Mouse (Mus musculus) heart, postnatal 25 days (tissue): ENCODE measurements around the gene Nr6a1. TPM values are rescaled to one million over a fixed set of nuclear protein-coding genes. Genes with fewer than 3 reads are reported as not detected.

Source experiments
- DNase-seq: peaks from one replicate; pipeline ENCODE4 v3.0.0; 2022; ENCODE audit warnings: low spot score
- intact Hi-C: fragments of 180-260 bp; cut with DNase I; formaldehyde crosslinking; loops from one replicate; pipeline ENCODE4 v1.15.1; 2025
- total RNA-seq, 2 experiments: library from RNA; stranded (reverse); gene quantifications; 2 replicates each; pipeline ENCODE4 v1.2.3; 2021

The Nr6a1 gene
- total RNA-seq, 2 experiments from 2014 or later: 1.1 TPM

- DNase-seq: no peak
- intact Hi-C loops: no loop called here
Observed at GRCm38 (mm10) chr2:38730331-38730827, 197.1 kb downstream of the Nr6a1 start.

- DNase-seq: no peak
- intact Hi-C loops: no loop called here
Observed at GRCm38 (mm10) chr2:38725427-38725826, 202.1 kb downstream of the Nr6a1 start.

DNA sequence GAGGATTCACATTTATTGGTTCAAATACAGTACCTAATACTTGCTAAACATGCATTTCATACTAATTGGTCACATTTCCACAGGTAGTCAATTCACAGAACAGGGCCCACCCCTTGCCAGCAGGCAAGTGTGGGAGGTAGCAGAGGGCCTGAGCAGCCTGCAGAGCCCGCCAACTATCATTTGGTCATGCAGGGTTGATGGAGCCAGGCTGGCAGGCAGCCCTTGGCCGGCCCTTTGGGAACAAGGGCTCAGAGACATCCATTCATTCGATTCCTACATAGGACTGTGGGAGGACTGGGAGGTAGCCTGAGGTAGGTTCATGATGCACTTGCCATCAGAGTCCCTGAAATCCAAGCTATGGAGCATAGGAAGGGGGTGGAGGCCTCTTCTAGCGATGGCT is 204.1 kb downstream of the Nr6a1 start:
- DNase-seq: no peak
- intact Hi-C loops: no loop called here

GRCm38 (mm10) chr2:38722076-38722475 is 205.4 kb downstream of the Nr6a1 start:
- DNase-seq: no peak
- intact Hi-C loops: no loop called here

DNA sequence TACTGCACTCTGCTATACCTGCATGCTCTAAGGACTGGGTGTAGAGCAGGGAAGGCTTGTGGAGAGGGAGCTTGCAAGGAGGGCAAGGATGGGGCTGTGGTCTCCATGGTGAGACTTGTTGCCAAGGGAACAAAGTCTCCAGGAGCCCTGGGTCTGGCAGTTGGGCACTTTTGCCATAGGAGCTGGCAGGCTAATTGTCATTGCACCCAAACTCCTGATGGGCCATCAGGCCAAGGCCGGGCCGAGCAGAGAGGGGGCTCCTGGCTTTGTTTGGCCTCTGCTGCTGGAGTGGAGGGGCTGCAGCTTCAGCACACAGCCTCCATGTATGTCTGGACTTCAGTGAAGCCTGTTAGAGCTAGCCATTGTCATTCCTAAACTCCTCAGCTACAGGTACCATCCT is 206.8 kb downstream of the Nr6a1 start:
- DNase-seq: no peak
- intact Hi-C loops: no loop called here

GRCm38 (mm10) chr2:38719354-38719753 is 208.1 kb downstream of the Nr6a1 start:
- intact Hi-C loops: no loop called here
- no peak for DNase-seq

GRCm38 (mm10) chr2:38718676-38719075 is 208.8 kb downstream of the Nr6a1 start:
- DNase-seq: no peak
- intact Hi-C loops: no loop called here

- intact Hi-C loops: no loop called here
- no peak for DNase-seq
Observed at GRCm38 (mm10) chr2:38717436-38717835, 210.1 kb downstream of the Nr6a1 start.

DNA sequence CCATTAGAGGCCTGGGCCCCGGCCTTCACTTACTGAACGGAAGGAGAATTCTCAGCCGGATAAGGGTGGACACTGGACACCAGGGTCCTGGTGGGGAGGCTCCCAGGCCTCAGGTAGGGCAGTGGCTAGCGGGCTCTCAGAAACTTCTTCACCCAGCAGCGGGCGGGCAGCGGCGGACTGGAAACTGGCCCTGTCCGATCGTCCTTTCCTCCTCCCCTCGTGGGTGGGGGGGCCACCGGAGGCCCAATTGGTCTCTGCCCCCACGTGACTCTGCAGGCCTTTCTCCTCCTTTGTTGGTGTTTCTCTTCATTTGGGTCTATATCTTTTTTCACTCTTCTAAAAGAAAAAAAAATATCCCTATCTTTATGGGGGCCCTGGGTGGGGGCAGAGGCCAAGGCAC is 213.2 kb downstream of the Nr6a1 start, which contains the start of gene Nr5a1:
Gene Nr5a1, minus strand, starts transcription at position 219 of the 400 bp plus-strand sequence.
- intact Hi-C loops: no loop called here
- no peak for DNase-seq

DNA sequence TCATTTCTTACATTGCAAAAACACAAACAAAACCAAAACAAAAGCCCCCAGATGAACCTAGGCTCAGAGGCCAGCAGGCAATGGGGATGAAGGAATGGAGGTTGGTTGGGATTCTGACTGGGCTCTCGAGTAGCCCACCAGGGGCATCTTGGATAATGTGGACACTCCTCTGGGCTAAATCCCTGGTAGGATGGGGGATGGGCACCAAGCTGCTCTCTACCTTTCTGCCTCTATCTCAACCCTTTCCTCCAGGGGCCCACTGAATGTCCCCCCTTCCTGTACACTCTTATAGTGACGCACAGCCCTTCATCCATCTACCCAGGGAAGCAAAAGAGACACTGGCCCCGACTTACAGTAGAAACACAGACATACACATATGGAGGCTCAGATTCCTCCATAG is 213.9 kb downstream of the Nr6a1 start:
- intact Hi-C loops: no loop called here
- no peak for DNase-seq

DNA sequence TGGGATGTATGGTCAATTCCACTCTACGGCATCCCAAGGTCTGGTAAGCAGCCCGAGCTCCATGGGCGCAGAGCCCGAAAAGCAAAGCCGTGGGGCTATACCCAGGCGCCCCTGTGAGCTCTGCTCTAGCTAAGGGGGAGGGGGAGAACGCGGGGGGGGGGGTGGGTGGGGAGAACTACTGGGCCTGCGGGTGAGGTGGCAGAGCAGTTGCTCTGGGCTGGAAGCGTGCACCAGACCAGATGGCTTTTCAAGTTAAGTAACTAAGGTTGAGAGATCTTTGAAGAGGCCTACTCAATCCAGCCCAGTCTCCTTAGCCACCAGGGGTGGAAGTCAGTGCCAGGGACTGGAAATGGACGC is 214.7 kb downstream of the Nr6a1 start:
- intact Hi-C loops: no loop called here
- no peak for DNase-seq

- intact Hi-C loops: no loop called here
- no peak for DNase-seq
Observed at GRCm38 (mm10) chr2:38712076-38712768, 215.3 kb downstream of the Nr6a1 start.

- intact Hi-C loops: no loop called here
- no peak for DNase-seq
Observed at GRCm38 (mm10) chr2:38711421-38711861, 216.0 kb downstream of the Nr6a1 start.

GRCm38 (mm10) chr2:38710304-38711241 is 216.9 kb downstream of the Nr6a1 start:
- intact Hi-C loops: no loop called here
- DNase-seq: no peak

- DNase-seq: no peak
- intact Hi-C loops: no loop called here
Observed at GRCm38 (mm10) chr2:38708907-38709688, 218.4 kb downstream of the Nr6a1 start.

DNA sequence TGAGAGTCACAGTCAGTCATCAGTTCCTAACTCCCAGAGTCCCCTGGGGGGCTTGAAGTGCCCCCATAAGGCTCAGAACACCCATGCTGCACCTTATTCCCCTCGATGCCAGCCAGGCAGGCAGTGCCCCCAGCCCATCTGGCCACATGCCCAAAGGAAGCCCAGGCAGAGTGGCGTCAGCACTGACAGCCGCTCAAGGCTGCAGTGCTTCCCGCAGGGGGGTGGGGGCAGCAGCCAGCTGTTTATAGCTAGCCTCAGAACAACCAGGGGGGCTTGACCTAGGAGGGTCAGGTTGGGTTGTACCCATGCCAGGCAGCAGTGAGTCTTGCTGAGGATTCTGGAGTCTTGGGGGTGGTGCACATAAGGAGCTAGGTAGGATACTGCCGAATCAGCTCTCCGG is 220.8 kb downstream of the Nr6a1 start:
- no peak for DNase-seq
- intact Hi-C loops: no loop called here

DNA sequence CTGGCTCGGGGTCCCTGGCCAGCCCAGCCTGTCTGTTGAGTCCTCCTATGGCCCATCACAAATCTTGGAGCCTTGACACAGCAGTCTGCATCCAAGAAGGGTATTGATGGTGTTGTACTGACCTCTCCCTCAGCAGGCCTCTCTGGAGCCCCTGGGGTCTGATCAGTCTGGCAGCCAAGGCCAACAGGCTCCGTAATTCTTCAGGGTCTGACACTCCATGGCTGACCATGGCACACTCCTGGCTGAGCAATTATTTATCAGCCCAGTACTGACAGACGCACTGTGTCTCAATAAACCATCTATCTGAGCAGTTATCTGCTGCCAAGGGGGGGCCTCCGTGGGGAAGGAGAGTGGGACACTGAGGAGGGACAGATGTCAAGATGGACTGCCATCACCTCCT is 222.5 kb downstream of the Nr6a1 start:
- DNase-seq: no peak
- intact Hi-C loops: no loop called here

GRCm38 (mm10) chr2:38704336-38704735 is 223.2 kb downstream of the Nr6a1 start:
- no peak for DNase-seq
- intact Hi-C loops: no loop called here

DNA sequence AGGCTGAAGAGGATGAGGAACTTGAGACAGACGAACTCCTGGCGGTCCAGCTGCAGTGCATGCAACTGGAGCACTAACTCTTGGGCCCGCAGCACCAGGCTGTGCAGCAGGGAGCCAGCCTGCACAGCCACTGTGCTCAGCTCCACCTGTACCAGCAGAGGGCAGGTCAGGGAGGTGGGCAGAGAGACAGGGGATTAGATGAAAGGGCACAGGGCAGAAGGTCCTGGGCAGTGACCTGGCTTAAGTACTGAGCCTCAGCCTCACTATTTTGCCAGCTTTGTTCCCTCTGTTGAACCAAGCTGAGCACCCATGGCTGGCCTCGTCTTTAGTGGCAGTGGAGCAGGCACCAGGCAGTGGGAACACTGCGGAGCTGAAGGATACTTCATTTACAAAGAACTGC is 227.3 kb downstream of the Nr6a1 start:
- DNase-seq: no peak
- intact Hi-C loops: no loop called here

DNA sequence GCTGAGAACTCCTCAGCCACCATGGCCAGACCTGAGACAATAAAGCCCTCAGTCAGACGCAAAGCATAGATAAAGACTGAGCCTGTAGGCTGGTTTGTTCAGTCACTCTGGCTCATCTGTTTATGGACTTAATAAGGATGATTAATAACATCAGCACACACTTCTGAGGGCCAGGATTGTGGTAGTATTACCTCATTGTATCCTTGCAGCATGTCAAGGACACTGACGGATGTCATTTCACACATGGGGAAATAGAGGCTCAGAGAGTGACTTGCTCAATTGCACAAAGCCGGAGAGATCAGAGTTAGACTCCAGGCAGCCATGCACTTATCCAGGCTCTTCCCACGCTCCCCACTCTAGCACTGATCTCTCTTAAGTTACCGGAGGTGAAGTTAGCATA is 228.9 kb downstream of the Nr6a1 start:
- intact Hi-C loops: no loop called here
- DNase-seq: no peak
